Mouse (Mus musculus) heart, embryonic 15.5 days (tissue): ENCODE data around the gene Chmp2a. TPM values are rescaled to one million over a fixed set of nuclear protein-coding genes. Genes with fewer than 3 reads are reported as not detected.
A peak's percentile ranks its signal among the peaks of the same experiment; 100 is the strongest.

ENCODE experiments used
- ATAC-seq: fragments of 200-750 bp; cut with Nextera tagmentation; replicated peaks from 2 replicates; pipeline ENCODE4 v1.8.0; 2017; ENCODE audit warnings: low read depth, moderate TSS enrichment; ENCODE audit not compliant: insufficient number of reproducible peaks, insufficient read depth, low FRiP score
- H3K27ac ChIP-seq: fragments of 300-500 bp; sonication (generic); 2 replicates; pipeline ENCODE4 v1.5.1; 2015; ENCODE audit warnings: mild to moderate bottlenecking, inconsistent platforms
- H3K27me3 ChIP-seq: fragments of 300-500 bp; sonication (generic); 2 replicates; pipeline ENCODE4 v1.6.1; 2015; ENCODE audit warnings: inconsistent platforms
- H3K36me3 ChIP-seq: fragments of 300-500 bp; sonication (generic); 2 replicates; pipeline ENCODE4 v1.6.1; 2015; ENCODE audit warnings: mild to moderate bottlenecking, inconsistent platforms
- H3K4me1 ChIP-seq: fragments of 300-500 bp; sonication (generic); replicated peaks from 2 replicates; pipeline ENCODE4 v1.6.1; 2015; ENCODE audit warnings: inconsistent platforms
- H3K4me2 ChIP-seq: fragments of 300-500 bp; sonication (generic); 2 replicates; pipeline ENCODE4 v1.6.1; 2015; ENCODE audit warnings: inconsistent platforms, mild to moderate bottlenecking, moderate library complexity
- H3K4me3 ChIP-seq: fragments of 300-500 bp; sonication (generic); 2 replicates; pipeline ENCODE4 v1.5.1; 2015; ENCODE audit warnings: mild to moderate bottlenecking, inconsistent platforms
- H3K9ac ChIP-seq: fragments of 300-500 bp; sonication (generic); 2 replicates; pipeline ENCODE4 v1.6.1; 2015; ENCODE audit warnings: mild to moderate bottlenecking, inconsistent platforms
- H3K9me3 ChIP-seq: fragments of 300-500 bp; sonication (generic); replicated peaks from 2 replicates; pipeline ENCODE4 v1.6.1; 2016; ENCODE audit warnings: inconsistent platforms
- WGBS: fragments of 180-500 bp; shearing (Covaris S2); methylation state at CpG from one replicate; pipeline ENCODE4 v1.1.7; 2015; ENCODE audit warnings: mixed read lengths; 5-methylcytosine and 5-hydroxymethylcytosine counted together
- polyA plus RNA-seq: library from polyadenylated mRNA; unstranded; fragments of >200 nt; fragmentation: Nextera tagmentation; extraction: Ambion mirVana; gene quantifications from 2 replicates; pipeline ENCODE4 v1.2.1, GENCODE M21; 2015

The Chmp2a gene
- polyA plus RNA-seq, 1 experiment from 2014 or later = 133 TPM

GRCm38 (mm10) chr7:13014275-13014839 is 20.2 kb downstream of the Chmp2a start:
- 37% methylated on average over 6 of the region's 6 CpGs for WGBS
- no peaks in the 10 kb centered on the region for H3K9me3 ChIP-seq
- no peak overlapping the region for H3K27ac ChIP-seq
- no peak overlapping the region for H3K9ac ChIP-seq
- H3K4me1 ChIP-seq = peaks cover 6% of the 10 kb centered on the region
- no peak overlapping the region for H3K4me2 ChIP-seq
- H3K36me3 ChIP-seq = no peaks in the 10 kb centered on the region
- H3K4me3 ChIP-seq = no peak overlapping the region
- H3K27me3 ChIP-seq = no peaks in the 10 kb centered on the region
- no peak for ATAC-seq

GRCm38 (mm10) chr7:13013671-13014070 is 20.9 kb downstream of the Chmp2a start:
- H3K9ac ChIP-seq = no peak overlapping the region
- no peak overlapping the region for H3K4me3 ChIP-seq
- no peaks in the 10 kb centered on the region for H3K27me3 ChIP-seq
- no peaks in the 10 kb centered on the region for H3K36me3 ChIP-seq
- no peak for ATAC-seq
- peaks cover 10% of the 10 kb centered on the region for H3K4me1 ChIP-seq
- no peak overlapping the region for H3K27ac ChIP-seq
- no peaks in the 10 kb centered on the region for H3K9me3 ChIP-seq
- 58% methylated on average over 4 of the region's 4 CpGs for WGBS
- no peak overlapping the region for H3K4me2 ChIP-seq

GRCm38 (mm10) chr7:13010005-13010908 is 24.4 kb downstream of the Chmp2a start, which contains the start of gene Zbtb45:
TSS of gene Zbtb45 (minus strand) at chr7:13010034.
- Histone ChIP-seq H3K4me1 (peaks cover 22% of the 10 kb centered on the region), H3K36me3 (peaks cover 23% of the 10 kb centered on the region), H3K4me2 (peak within 1 kb of the TSS; percentile 82), H3K9ac (peak within 1 kb of the TSS; percentile 76), H3K4me3 (peak within 1 kb of the TSS; percentile 70), H3K27ac (peak within 1 kb of the TSS; percentile 95), H3K27me3 (0 out of 2 replicates have a peak, but pooled peaks cover 4% of the 10 kb centered on the region), H3K9me3 (no peaks in the 10 kb centered on the region)
- no peak; the same call in 1 of the 2 replicates for ATAC-seq
- WGBS = 17% methylated on average over 26 of the region's 26 CpGs

GRCm38 (mm10) chr7:13009143-13010004 is 25.2 kb downstream of the Chmp2a start:
- Histone ChIP-seq H3K9ac (peak overlapping the region; percentile 76), H3K4me2 (peak overlapping the region; percentile 82), H3K27me3 (0 out of 2 replicates have a peak, but pooled peaks cover 4% of the 10 kb centered on the region), H3K36me3 (peaks cover 31% of the 10 kb centered on the region), H3K4me3 (peak overlapping the region; percentile 70), H3K4me1 (peaks cover 22% of the 10 kb centered on the region), H3K9me3 (no peaks in the 10 kb centered on the region), H3K27ac (peak overlapping the region; percentile 95)
- ATAC-seq = peak; percentile 89
- under 1% methylated on average over 42 of the region's 42 CpGs for WGBS

- no peak overlapping the region for H3K4me2 ChIP-seq
- peaks cover 31% of the 10 kb centered on the region for H3K36me3 ChIP-seq
- H3K27ac ChIP-seq = no peak overlapping the region
- 0 out of 2 replicates have a peak, but pooled peaks cover 4% of the 10 kb centered on the region for H3K27me3 ChIP-seq
- H3K4me3 ChIP-seq = no peak overlapping the region
- peaks cover 22% of the 10 kb centered on the region for H3K4me1 ChIP-seq
- peak overlapping the region; percentile 19; the same call in 1 of the 2 replicates for H3K9ac ChIP-seq
- no peak for ATAC-seq
- WGBS = 49% methylated on average over 57 of the region's 57 CpGs
- H3K9me3 ChIP-seq = no peaks in the 10 kb centered on the region
Measured at GRCm38 (mm10) chr7:13007341-13008092, 27.1 kb downstream of the Chmp2a start.

GRCm38 (mm10) chr7:13006531-13006930 is 28.1 kb downstream of the Chmp2a start:
- Histone ChIP-seq H3K27ac (no peak overlapping the region), H3K36me3 (peaks cover 31% of the 10 kb centered on the region), H3K4me1 (peaks cover 22% of the 10 kb centered on the region), H3K27me3 (0 out of 2 replicates have a peak, but pooled peaks cover 4% of the 10 kb centered on the region), H3K9me3 (no peaks in the 10 kb centered on the region), H3K9ac (no peak overlapping the region), H3K4me2 (no peak overlapping the region), H3K4me3 (no peak overlapping the region)
- ATAC-seq = no peak
- WGBS = 90% methylated on average over 10 of the region's 10 CpGs

- Histone ChIP-seq H3K9me3 (no peaks in the 10 kb centered on the region), H3K4me2 (no peak overlapping the region), H3K9ac (no peak overlapping the region), H3K27ac (no peak overlapping the region), H3K4me3 (no peak overlapping the region), H3K27me3 (0 out of 2 replicates have a peak, but pooled peaks cover 4% of the 10 kb centered on the region), H3K36me3 (peaks cover 31% of the 10 kb centered on the region), H3K4me1 (peaks cover 22% of the 10 kb centered on the region)
- ATAC-seq = no peak
- 86% methylated on average over 17 of the region's 17 CpGs for WGBS
Measured at GRCm38 (mm10) chr7:13006011-13006410, 28.6 kb downstream of the Chmp2a start.

GRCm38 (mm10) chr7:13003380-13003779 is 31.2 kb downstream of the Chmp2a start:
- ATAC-seq = no peak
- 72% methylated on average over 5 of the region's 5 CpGs for WGBS
- Histone ChIP-seq H3K9me3 (no peaks in the 10 kb centered on the region), H3K36me3 (peaks cover 31% of the 10 kb centered on the region), H3K27me3 (0 out of 2 replicates have a peak, but pooled peaks cover 4% of the 10 kb centered on the region), H3K4me2 (no peak overlapping the region), H3K27ac (no peak overlapping the region), H3K4me1 (peaks cover 13% of the 10 kb centered on the region; the same call in 1 of the 2 replicates), H3K4me3 (no peak overlapping the region), H3K9ac (no peak overlapping the region)

GRCm38 (mm10) chr7:13001584-13001983 is 33.0 kb downstream of the Chmp2a start:
- Histone ChIP-seq H3K27ac (no peak overlapping the region), H3K4me1 (no peaks in the 10 kb centered on the region), H3K4me2 (no peak overlapping the region), H3K9me3 (no peaks in the 10 kb centered on the region), H3K9ac (no peak overlapping the region), H3K4me3 (no peak overlapping the region), H3K36me3 (peaks cover 20% of the 10 kb centered on the region), H3K27me3 (no peaks in the 10 kb centered on the region)
- WGBS = 57% methylated on average over 1 of the region's 1 CpGs
- no peak for ATAC-seq

- no peaks in the 10 kb centered on the region for H3K9me3 ChIP-seq
- no peak for ATAC-seq
- no peaks in the 10 kb centered on the region for H3K27me3 ChIP-seq
- H3K4me2 ChIP-seq = no peak within 1 kb of the TSS
- no peak within 1 kb of the TSS for H3K4me3 ChIP-seq
- H3K9ac ChIP-seq = no peak within 1 kb of the TSS
- no peaks in the 10 kb centered on the region for H3K36me3 ChIP-seq
- WGBS = 78% methylated on average over 3 of the region's 3 CpGs
- no peak within 1 kb of the TSS for H3K27ac ChIP-seq
- no peaks in the 10 kb centered on the region for H3K4me1 ChIP-seq
Measured at GRCm38 (mm10) chr7:12998851-12999250, 35.8 kb downstream of the Chmp2a start, which contains the start of gene Trim28. TSS of gene Trim28 (plus strand) at chr7:12999114.
